Mouse (Mus musculus) urinary bladder, postnatal 36 days (tissue): ENCODE measurements at regions not wholly inside any gene's neighbourhood (a gene's known extent, or its start where the extent isn't known, plus 50 kb on each side); places are given as distances from the start of the nearest gene placed in this dataset.

Experiments
- DNase-seq, 2 experiments: peaks; one replicate each; pipeline ENCODE4 v3.0.0; 2022; ENCODE audit warnings: low spot score in 2 of 2, mixed read lengths in 1 of 2

GRCm38 (mm10) chr1:35428126-35428840 is 578.5 kb downstream of the Plekhb2 start:
- no peak for DNase-seq

DNA sequence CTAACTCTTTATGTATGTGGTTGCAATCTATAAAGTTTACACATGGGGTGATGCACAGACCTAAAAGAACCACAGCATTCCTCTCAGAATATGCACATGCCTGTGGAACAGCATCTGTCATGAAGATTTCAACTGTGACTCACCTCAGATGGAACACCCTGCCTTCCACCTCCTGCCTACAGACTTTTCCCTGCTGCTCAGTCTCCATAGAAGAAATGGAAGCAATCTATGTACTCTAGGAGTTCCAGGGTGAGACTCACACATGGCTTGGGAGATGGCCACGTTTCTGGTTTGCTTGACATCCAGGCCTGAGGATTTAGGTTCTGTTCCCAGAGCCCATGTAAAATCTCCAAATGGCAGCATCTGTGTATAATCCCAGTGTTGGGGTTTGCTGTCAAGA is 579.7 kb downstream of the Plekhb2 start:
- DNase-seq: no peak

- no peak for DNase-seq
Observed at GRCm38 (mm10) chr1:35435721-35436120, 585.9 kb downstream of the Plekhb2 start.

GRCm38 (mm10) chr1:35447345-35447744 is 597.6 kb downstream of the Plekhb2 start:
- no peak for DNase-seq

GRCm38 (mm10) chr1:35452441-35453107 is 602.8 kb downstream of the Plekhb2 start:
- no peak for DNase-seq

DNA sequence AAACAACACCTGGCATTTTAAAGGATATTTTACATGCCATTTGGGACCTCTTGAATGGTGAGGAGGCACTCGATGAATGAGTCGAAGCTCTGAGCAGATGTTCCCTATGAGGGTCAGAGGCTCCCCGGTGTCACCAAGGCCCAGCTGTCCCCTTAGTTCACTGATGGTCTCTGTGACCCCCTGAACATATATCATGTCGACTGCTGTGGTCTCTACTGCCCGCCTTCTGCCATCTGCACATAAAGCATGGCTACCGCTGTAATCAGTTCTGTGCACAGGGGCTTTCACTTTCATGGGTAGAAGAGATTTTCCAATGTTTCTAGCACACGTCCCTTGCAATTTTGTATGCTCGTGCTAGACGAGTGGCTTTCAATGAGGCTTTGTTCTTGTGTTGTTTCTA is 607.8 kb downstream of the Plekhb2 start:
- no peak for DNase-seq

GRCm38 (mm10) chr1:35465081-35465480 is 603.1 kb upstream of the Hs6st1 start:
- DNase-seq: no peak

GRCm38 (mm10) chr1:35469185-35469753 is 598.9 kb upstream of the Hs6st1 start:
- DNase-seq: no peak

DNA sequence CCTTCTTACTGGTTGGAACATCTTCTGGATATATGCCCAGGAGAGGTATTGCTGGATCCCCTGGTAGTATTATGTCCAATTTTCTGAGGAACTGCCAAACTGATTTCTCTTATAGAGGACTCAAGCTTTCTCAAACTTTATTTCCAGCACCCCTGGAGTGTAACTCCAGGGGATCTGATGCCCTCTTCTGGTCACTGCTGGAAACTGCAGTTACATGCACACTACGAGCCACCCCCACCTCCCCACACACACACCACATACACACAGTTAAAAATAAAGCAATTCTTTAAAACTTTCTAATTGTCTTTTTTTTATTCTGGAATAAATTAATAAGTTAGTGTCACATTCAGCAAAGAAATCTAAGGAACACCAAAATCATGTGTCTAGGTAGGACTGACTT is 589.9 kb upstream of the Hs6st1 start:
- DNase-seq: no peak

DNA sequence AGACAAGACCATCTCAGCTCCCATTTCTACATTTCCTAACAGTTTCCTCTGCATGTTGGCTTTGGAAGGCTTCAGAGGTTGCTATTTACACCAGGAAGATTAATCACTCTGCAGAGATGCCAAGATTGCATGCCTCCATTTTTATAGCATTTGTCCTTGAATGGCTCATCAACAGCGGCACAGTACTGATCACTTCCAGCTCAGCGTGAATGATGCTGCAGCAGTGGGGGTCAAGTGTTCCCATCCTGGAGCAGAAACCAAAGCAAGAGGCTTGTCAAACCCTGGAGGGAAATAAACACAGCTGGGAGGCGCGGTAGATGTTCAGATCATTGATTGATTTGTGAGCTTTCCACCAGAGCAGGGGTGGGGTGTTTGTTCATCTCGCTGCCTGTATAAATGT is 572.2 kb upstream of the Hs6st1 start:
- DNase-seq: no peak

- DNase-seq: no peak
Observed at GRCm38 (mm10) chr1:35522951-35523350, 545.2 kb upstream of the Hs6st1 start.

GRCm38 (mm10) chr1:35523790-35524362 is 544.3 kb upstream of the Hs6st1 start:
- DNase-seq: no peak

GRCm38 (mm10) chr1:35524788-35525187 is 543.4 kb upstream of the Hs6st1 start:
- no peak for DNase-seq

DNA sequence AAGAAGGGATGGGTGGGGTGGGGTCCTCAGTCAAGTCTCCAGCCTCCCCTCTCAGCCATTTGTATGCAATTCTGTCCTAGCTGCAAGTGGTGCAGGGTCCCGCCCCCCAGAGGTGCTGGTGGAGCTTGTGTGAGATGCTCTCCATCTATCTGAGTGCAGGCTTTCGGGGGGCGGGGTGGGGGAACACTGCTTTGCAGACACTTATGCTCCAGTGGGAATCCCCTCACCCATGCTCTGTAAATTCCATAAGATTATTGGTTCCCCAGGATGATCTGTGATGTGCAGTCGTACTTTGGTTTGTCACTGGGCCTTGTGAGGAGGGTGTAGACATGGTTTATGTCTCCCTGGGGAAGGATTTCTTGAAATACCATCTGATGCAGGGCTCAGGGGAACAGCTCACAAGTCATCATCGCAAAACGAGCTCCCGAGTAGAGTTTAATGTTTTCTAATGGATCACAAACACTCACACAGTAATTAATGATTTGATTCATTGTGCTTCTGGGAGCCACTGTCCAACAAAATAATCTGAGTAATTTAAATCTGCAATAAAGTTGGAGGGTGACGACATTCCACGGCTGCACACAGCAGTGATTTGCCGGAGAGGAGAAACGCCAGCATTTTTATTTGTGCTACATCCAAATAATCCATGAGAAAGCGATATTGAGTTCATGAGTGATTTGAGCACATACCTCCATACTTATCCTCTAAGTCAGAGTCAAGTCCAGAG is 540.3 kb upstream of the Hs6st1 start:
- DNase-seq: no peak

DNA sequence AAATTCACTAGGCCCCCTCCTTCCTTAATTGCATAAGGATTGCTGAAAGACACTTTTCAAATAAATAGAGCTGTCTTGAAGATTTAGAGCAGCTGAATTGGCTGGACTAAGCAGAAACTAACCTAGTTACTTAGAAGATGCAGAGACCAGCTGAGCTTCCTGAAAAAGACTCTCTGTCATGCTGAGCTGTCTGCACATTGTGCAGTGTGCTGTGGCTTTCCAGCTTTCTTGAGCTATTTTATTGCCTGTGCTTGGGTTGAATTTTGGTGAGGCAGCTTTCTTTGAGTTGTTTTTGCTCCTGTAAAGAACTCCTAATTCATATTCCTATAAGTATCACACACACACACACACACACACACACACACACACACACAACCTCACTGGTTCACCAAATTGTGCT is 532.7 kb upstream of the Hs6st1 start:
- no peak for DNase-seq

GRCm38 (mm10) chr1:35536276-35536675 is 531.9 kb upstream of the Hs6st1 start:
- no peak for DNase-seq

- no peak for DNase-seq
Observed at GRCm38 (mm10) chr1:35548845-35549244, 519.4 kb upstream of the Hs6st1 start.

- no peak for DNase-seq
Observed at GRCm38 (mm10) chr1:35551503-35551902, 516.7 kb upstream of the Hs6st1 start.

GRCm38 (mm10) chr1:35562786-35563185 is 505.4 kb upstream of the Hs6st1 start:
- DNase-seq: no peak

DNA sequence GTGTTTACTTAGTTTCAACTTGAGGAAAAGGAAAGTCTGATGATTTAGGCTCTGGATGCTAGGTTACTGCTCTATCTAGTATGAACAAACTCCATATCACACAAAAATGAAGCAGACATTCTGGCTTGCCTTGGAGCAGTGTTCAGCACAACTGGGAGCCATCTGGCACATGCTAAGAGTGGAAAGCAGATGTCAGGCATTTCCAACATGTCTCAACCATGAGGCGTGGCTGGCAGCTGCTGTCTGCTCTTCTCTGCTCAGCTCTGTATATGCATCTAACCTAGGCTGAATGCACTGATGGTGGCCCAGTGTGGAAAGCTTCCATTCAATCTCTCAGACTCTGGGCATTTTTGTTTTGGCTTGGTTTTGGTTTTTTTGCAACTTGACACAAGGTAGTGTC is 493.0 kb upstream of the Hs6st1 start:
- DNase-seq: no peak

DNA sequence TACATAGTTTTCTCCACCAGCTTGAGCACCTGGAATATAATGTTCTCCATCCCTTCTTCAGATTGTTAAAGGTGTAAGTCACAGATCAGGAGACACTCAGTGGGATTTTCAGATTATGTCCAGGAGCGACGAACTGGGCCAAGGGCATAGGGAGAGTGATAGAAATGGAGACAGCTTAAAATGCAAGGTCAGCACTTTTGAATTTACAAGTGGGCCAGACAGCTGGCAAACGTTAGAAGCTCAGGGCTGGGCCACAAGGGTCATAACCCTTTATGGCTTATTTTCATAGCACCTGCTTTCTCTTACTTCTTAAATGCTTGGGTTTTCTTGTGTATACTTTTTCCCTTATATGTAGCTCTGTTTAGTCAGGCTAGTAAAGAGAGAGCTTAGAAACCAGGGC is 488.8 kb upstream of the Hs6st1 start:
- no peak for DNase-seq

DNA sequence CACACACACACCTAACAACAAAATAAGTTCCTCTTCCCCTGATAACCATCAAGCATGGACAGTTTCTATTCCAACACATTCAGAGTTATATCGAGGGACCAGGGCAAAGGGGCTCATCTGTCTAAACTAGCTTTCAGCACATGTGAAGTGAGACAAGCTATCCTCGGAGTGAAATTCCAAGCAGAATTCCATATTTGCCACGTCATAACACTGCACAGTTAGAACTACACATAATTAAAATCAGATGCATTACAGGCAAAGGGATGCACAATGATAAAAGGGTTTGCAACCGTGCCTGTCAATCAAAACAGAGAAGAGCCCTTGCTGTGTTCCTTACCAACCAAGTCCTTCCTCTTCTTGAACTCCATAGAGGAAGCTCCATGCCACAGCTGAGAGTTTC is 488.2 kb upstream of the Hs6st1 start:
- no peak for DNase-seq
